Mouse (Mus musculus) embryonic fibroblast, embryonic 13.5 days (primary cell): ENCODE data around the gene Pard6b. TPM values are rescaled to one million over a fixed set of nuclear protein-coding genes. Genes with fewer than 3 reads are reported as not detected.

Experiments
- H3K27ac ChIP-seq: 2 replicates; pipeline ENCODE4 v1.5.1; 2012; ENCODE audit warnings: low read length, control low read depth, inconsistent platforms; ENCODE audit not compliant: insufficient read depth
- H3K4me1 ChIP-seq: 2 replicates; pipeline ENCODE4 v1.6.1; 2011; ENCODE audit warnings: low read length; ENCODE audit not compliant: control insufficient read depth, insufficient read depth
- H3K4me3 ChIP-seq: 2 replicates; pipeline ENCODE4 v1.5.1; 2011; ENCODE audit warnings: mild to moderate bottlenecking, control low read depth, low read length; ENCODE audit not compliant: insufficient read depth
- CTCF ChIP-seq: IDR thresholded peaks from 2 replicates; pipeline ENCODE4 v1.5.1; 2011; ENCODE audit warnings: mild to moderate bottlenecking, control low read depth, low read length, moderate library complexity, borderline replicate concordance; ENCODE audit not compliant: insufficient read depth
- POLR2A ChIP-seq: IDR thresholded peaks from 2 replicates; pipeline ENCODE4 v1.6.1; 2011; ENCODE audit warnings: low read depth, mild to moderate bottlenecking, control low read depth, low read length, moderate library complexity
- polyA plus RNA-seq: library from polyadenylated mRNA; stranded (reverse); fragments of >200 nt; gene quantifications from 2 replicates; pipeline ENCODE4 v1.2.4, GENCODE M21; 2011; ENCODE audit warnings: low read depth; ENCODE audit not compliant: missing spikeins, insufficient read length

The Pard6b gene
- polyA plus RNA-seq, 1 experiment = 1.6 TPM

- Histone ChIP-seq H3K4me3 (no peak overlapping the region), H3K27ac (no peak overlapping the region), H3K4me1 (peaks cover 4% of the 10 kb centered on the region)
- TF ChIP-seq CTCF = no peak
- TF ChIP-seq POLR2A = no peak
These were observed 67.1 kb downstream of the Pard6b start for GRCm38 (mm10) chr2:168147722-168148432.

DNA sequence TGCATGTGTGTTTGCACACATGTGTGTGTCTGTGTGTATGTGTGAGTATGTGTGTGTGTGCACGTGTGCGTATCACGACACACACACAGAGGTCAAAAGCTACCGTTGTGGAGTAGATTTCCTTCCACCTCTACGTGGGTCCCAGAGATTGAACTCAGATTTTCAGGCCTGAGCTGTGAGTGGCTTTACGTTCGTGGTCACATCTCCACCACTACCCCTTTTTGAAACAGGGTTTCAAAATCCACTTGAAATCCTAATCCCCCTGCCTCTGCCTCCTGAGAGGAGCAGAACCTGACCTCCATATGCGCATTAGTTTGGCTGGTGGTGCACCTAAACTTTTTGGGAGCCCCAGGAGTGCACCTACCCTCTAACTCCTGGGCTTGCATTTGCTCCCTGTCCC is 68.4 kb downstream of the Pard6b start:
- TF ChIP-seq POLR2A (no peak), CTCF (no peak)
- Histone ChIP-seq H3K4me3 (no peak overlapping the region), H3K4me1 (peaks cover 4% of the 10 kb centered on the region), H3K27ac (no peak overlapping the region)

Other genes with a start within 250 kb of the Pard6b start
- 50.7 and 59.4 TPM in 2 replicates for gene Ptpn1, start 148.9 kb upstream of the Pard6b start, polyA plus RNA-seq
- 2.8 and 4.3 TPM in 2 replicates for gene Ripor3, start 70.4 kb upstream of the Pard6b start, polyA plus RNA-seq
- gene Adnp, start 126.1 kb downstream of the Pard6b start, polyA plus RNA-seq = 50.8 and 80.9 TPM in 2 replicates
- 45.6 and 46.6 TPM in 2 replicates for gene Gm20716, start 149.4 kb downstream of the Pard6b start, polyA plus RNA-seq
- gene Dpm1, start 149.6 kb downstream of the Pard6b start, polyA plus RNA-seq = 45.4 and 53.9 TPM in 2 replicates
- gene Mocs3, start 149.6 kb downstream of the Pard6b start, polyA plus RNA-seq = 5.9 and 6.1 TPM in 2 replicates
- gene Kcng1, start 200.7 kb downstream of the Pard6b start, polyA plus RNA-seq = 0.65 TPM in 1 of 2 replicates, not detected in the other